Mouse (Mus musculus): ENCODE results near the gene Tmem63b. TPM values are rescaled to one million over a fixed set of nuclear protein-coding genes. Genes with fewer than 3 reads are reported as not detected.

Tmem63b gene
- polyA plus RNA-seq, 1 experiment from 2014 or later, result 52.7 TPM

DNA sequence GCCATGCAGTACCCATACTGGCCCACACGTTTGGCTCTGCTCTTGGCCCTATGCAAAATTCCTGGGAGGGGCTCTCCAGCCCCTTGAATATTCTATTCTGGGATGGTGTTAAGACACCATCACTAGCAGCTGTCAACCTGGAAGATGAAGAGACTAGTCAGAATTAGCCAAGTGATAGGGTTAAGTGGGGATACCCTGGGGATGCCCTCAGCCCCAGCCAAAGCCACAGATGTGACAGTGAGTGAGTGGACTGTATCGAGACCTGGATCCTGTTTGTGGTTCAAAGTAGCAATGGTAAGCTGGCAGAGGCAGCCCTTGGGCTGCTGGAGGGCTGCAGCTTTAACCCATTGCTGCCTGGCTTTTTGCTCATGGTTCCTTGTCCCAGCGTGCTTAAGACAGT, 23.1 kb upstream of the Tmem63b start:
- Histone ChIP-seq H3K9me3 (ENCODE audit: control insufficient read depth, low read length) (no peaks in the 10 kb centered on the region), H3K4me1 (replicated peaks; ENCODE audit: control insufficient read depth, insufficient read depth, low read length) (no peaks in the 10 kb centered on the region), H3K4me3 (ENCODE audit: low read length) (no peak overlapping the region), H3K27me3 (ENCODE audit: control insufficient read depth, insufficient read depth, low read depth, low read length) (no peaks in the 10 kb centered on the region), H3K9ac (ENCODE audit: low read length) (no peak overlapping the region), H3K27ac (ENCODE audit: low read length) (no peak overlapping the region), H3K36me3 (ENCODE audit: control insufficient read depth, insufficient read depth, low read length) (no peaks in the 10 kb centered on the region), H3K4me2 (ENCODE audit: low read depth, low read length) (no peak overlapping the region)
- no peak for ATAC-seq (ENCODE audit: low read depth)
- 29% methylated on average over 3 of the region's 3 CpGs for WGBS

GRCm38 (mm10) chr17:45708179-45708578, 21.5 kb upstream of the Tmem63b start:
- H3K4me3 ChIP-seq (ENCODE audit: low read length), result no peak overlapping the region
- H3K36me3 ChIP-seq (ENCODE audit: control insufficient read depth, insufficient read depth, low read length), result no peaks in the 10 kb centered on the region
- 81% methylated on average over 8 of the region's 8 CpGs for WGBS
- H3K27ac ChIP-seq (ENCODE audit: low read length), result no peak overlapping the region
- no peaks in the 10 kb centered on the region for H3K9me3 ChIP-seq (ENCODE audit: control insufficient read depth, low read length)
- H3K27me3 ChIP-seq (ENCODE audit: control insufficient read depth, insufficient read depth, low read depth, low read length), result no peaks in the 10 kb centered on the region
- H3K4me2 ChIP-seq (ENCODE audit: low read depth, low read length), result no peak overlapping the region
- no peak for ATAC-seq (ENCODE audit: low read depth)
- no peak overlapping the region for H3K9ac ChIP-seq (ENCODE audit: low read length)
- no peaks in the 10 kb centered on the region; the same call in 1 of the 2 replicates for H3K4me1 ChIP-seq (replicated peaks; ENCODE audit: control insufficient read depth, insufficient read depth, low read length)

GRCm38 (mm10) chr17:45707376-45707775, 20.7 kb upstream of the Tmem63b start:
- 24% methylated on average over 3 of the region's 3 CpGs for WGBS
- no peaks in the 10 kb centered on the region for H3K9me3 ChIP-seq (ENCODE audit: control insufficient read depth, low read length)
- no peak overlapping the region for H3K9ac ChIP-seq (ENCODE audit: low read length)
- no peaks in the 10 kb centered on the region for H3K36me3 ChIP-seq (ENCODE audit: control insufficient read depth, insufficient read depth, low read length)
- H3K27me3 ChIP-seq (ENCODE audit: control insufficient read depth, insufficient read depth, low read depth, low read length), result no peaks in the 10 kb centered on the region
- no peak overlapping the region for H3K4me2 ChIP-seq (ENCODE audit: low read depth, low read length)
- ATAC-seq (ENCODE audit: low read depth), result no peak
- H3K4me3 ChIP-seq (ENCODE audit: low read length), result no peak overlapping the region
- H3K4me1 ChIP-seq (replicated peaks; ENCODE audit: control insufficient read depth, insufficient read depth, low read length), result peaks cover 7% of the 10 kb centered on the region; the same call in 1 of the 2 replicates
- no peak overlapping the region for H3K27ac ChIP-seq (ENCODE audit: low read length)

GRCm38 (mm10) chr17:45706796-45707195, 20.1 kb upstream of the Tmem63b start:
- H3K9me3 ChIP-seq (ENCODE audit: control insufficient read depth, low read length), result no peaks in the 10 kb centered on the region
- no peak for ATAC-seq (ENCODE audit: low read depth)
- WGBS, result 57% methylated on average over 5 of the region's 5 CpGs
- H3K4me2 ChIP-seq (ENCODE audit: low read depth, low read length), result no peak overlapping the region
- H3K36me3 ChIP-seq (ENCODE audit: control insufficient read depth, insufficient read depth, low read length), result no peaks in the 10 kb centered on the region
- H3K4me3 ChIP-seq (ENCODE audit: low read length), result no peak overlapping the region
- no peaks in the 10 kb centered on the region for H3K27me3 ChIP-seq (ENCODE audit: control insufficient read depth, insufficient read depth, low read depth, low read length)
- H3K9ac ChIP-seq (ENCODE audit: low read length), result no peak overlapping the region
- H3K4me1 ChIP-seq (replicated peaks; ENCODE audit: control insufficient read depth, insufficient read depth, low read length), result peaks cover 7% of the 10 kb centered on the region
- H3K27ac ChIP-seq (ENCODE audit: low read length), result no peak overlapping the region

DNA sequence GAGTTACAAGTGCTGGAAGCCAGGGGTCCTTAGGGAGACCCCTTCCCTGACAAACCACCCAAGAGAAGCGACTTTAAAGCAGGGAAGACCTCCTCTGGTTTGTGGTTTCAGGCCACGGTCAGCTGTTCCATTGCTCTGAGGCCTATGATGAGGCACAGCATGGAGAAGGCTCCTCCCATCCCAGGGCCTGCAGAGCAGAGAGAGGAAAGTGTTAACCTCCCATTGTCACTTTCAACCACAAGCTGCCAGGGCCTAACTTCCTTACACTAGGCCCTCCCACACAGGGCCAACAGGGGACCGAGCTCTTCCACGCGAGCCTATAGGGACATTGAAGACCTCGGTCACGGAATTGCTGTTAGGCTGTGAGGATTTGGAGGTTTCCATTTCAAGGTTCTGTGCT, 16.5 kb upstream of the Tmem63b start:
- no peak overlapping the region for H3K4me3 ChIP-seq (ENCODE audit: low read length)
- ATAC-seq (ENCODE audit: low read depth), result no peak
- no peak overlapping the region for H3K27ac ChIP-seq (ENCODE audit: low read length)

DNA sequence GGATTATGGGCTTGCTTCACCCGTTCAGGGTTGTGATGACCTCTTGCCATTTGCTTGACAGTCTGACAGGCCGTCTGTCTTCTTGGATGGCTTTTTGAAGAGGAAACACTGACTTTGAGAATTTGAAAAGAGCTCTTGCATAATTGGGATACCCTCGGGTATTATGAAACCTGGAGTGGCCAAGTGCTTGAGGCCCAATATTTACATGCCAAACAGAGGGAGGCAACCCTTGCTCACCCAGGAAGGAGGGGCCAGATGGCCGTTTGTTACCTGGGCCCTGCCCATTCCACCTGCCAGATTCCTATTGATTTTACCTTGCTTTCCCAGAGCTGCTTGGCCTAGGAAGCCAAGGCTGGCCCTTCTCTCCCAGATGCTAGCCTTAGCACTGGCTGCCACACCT, 15.5 kb upstream of the Tmem63b start:
- H3K27ac ChIP-seq (ENCODE audit: low read length), result peak overlapping the region; percentile 77
- no peaks in the 10 kb centered on the region for H3K27me3 ChIP-seq (ENCODE audit: control insufficient read depth, insufficient read depth, low read depth, low read length)

More for the DNA sequence above, 16.5 kb upstream of the Tmem63b start:
- no peaks in the 10 kb centered on the region for H3K27me3 ChIP-seq (ENCODE audit: control insufficient read depth, insufficient read depth, low read depth, low read length)
- WGBS, result 52% methylated on average over 7 of the region's 7 CpGs
- H3K4me2 ChIP-seq (ENCODE audit: low read depth, low read length), result no peak overlapping the region
- H3K9me3 ChIP-seq (ENCODE audit: control insufficient read depth, low read length), result no peaks in the 10 kb centered on the region
- H3K9ac ChIP-seq (ENCODE audit: low read length), result 0 out of 2 replicates have a peak overlapping the region, but pooled peaks have one; percentile 6
- peaks cover 5% of the 10 kb centered on the region for H3K36me3 ChIP-seq (ENCODE audit: control insufficient read depth, insufficient read depth, low read length)
- H3K4me1 ChIP-seq (replicated peaks; ENCODE audit: control insufficient read depth, insufficient read depth, low read length), result peaks cover 13% of the 10 kb centered on the region

DNA sequence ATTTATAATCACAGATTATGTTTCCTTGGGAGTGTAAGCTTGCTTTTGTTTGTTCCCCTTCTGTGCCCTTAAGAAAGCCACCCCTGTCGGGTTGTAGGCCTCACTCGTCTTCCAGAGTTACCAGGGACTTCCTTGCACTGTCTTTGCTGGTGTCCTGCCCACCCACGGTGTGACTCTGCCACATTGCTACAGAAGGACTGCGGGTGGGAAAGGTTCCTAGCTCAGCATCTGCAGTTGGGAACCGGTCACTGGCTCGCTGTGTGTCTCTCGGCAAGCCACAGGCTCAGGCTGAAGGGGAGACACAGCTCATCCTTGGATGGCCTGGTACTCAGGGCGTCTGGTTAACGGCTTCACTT, 14.5 kb upstream of the Tmem63b start:
- Histone ChIP-seq H3K4me3 (ENCODE audit: low read length) (no peak overlapping the region), H3K36me3 (ENCODE audit: control insufficient read depth, insufficient read depth, low read length) (peaks cover 11% of the 10 kb centered on the region), H3K27me3 (ENCODE audit: control insufficient read depth, insufficient read depth, low read depth, low read length) (no peaks in the 10 kb centered on the region), H3K4me2 (ENCODE audit: low read depth, low read length) (no peak overlapping the region), H3K4me1 (replicated peaks; ENCODE audit: control insufficient read depth, insufficient read depth, low read length) (peaks cover 26% of the 10 kb centered on the region), H3K9ac (ENCODE audit: low read length) (no peak overlapping the region), H3K9me3 (ENCODE audit: control insufficient read depth, low read length) (no peaks in the 10 kb centered on the region), H3K27ac (ENCODE audit: low read length) (no peak overlapping the region)
- ATAC-seq (ENCODE audit: low read depth), result no peak
- WGBS, result 71% methylated on average over 9 of the region's 9 CpGs

More for the DNA sequence above, 15.5 kb upstream of the Tmem63b start:
- no peak overlapping the region for H3K4me3 ChIP-seq (ENCODE audit: low read length)
- peaks cover 20% of the 10 kb centered on the region for H3K4me1 ChIP-seq (replicated peaks; ENCODE audit: control insufficient read depth, insufficient read depth, low read length)
- H3K36me3 ChIP-seq (ENCODE audit: control insufficient read depth, insufficient read depth, low read length), result peaks cover 9% of the 10 kb centered on the region
- peak; percentile 72; the same call in 1 of the 2 replicates for ATAC-seq (ENCODE audit: low read depth)
- no peak overlapping the region for H3K9ac ChIP-seq (ENCODE audit: low read length)
- WGBS, result 21% methylated on average over 4 of the region's 4 CpGs
- no peaks in the 10 kb centered on the region for H3K9me3 ChIP-seq (ENCODE audit: control insufficient read depth, low read length)
- no peak overlapping the region for H3K4me2 ChIP-seq (ENCODE audit: low read depth, low read length)

DNA sequence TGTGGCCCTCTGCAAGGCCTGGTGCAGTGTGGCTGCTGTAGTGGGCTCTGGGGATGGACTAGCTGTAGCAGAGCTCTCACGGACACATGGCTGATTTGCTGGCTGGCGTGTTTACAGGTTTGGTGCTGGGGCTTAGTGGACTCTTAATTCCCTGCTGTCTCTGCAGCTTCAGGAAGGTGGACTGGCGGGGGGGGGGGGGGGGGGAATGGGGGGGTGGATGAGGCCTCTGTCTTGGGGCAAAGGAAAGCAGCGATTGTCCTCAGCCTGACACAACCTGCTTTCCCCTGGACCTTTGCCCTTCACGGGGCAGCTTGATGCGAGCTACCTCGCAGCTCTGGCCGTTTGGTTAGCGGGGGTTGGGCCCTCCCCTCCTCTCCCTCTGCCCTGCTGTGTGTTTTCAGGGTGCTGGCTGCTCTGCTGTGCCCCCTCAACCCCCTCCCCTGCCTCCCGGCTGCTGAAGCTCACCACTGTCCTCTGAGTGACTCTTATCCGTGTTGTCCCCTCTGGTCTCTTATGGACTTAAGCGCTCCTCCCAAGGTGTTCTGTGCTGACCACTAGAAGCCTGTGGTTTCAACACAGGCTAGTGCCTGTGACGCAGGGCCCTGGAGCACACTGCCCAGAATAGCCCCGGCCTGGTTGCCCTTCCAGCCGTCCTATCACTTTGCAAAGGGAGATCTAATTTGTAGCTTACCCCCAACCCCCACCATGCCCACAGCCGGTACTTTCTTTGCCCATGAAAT, 14.0 kb upstream of the Tmem63b start:
- H3K4me2 ChIP-seq (ENCODE audit: low read depth, low read length), result no peak overlapping the region
- H3K36me3 ChIP-seq (ENCODE audit: control insufficient read depth, insufficient read depth, low read length), result peaks cover 11% of the 10 kb centered on the region
- H3K4me1 ChIP-seq (replicated peaks; ENCODE audit: control insufficient read depth, insufficient read depth, low read length), result peaks cover 26% of the 10 kb centered on the region
- H3K27ac ChIP-seq (ENCODE audit: low read length), result no peak overlapping the region
- WGBS, result 47% methylated on average over 9 of the region's 16 CpGs
- H3K27me3 ChIP-seq (ENCODE audit: control insufficient read depth, insufficient read depth, low read depth, low read length), result no peaks in the 10 kb centered on the region
- no peak overlapping the region for H3K4me3 ChIP-seq (ENCODE audit: low read length)
- ATAC-seq (ENCODE audit: low read depth), result no peak
- no peaks in the 10 kb centered on the region for H3K9me3 ChIP-seq (ENCODE audit: control insufficient read depth, low read length)
- H3K9ac ChIP-seq (ENCODE audit: low read length), result no peak overlapping the region

- H3K27me3 ChIP-seq (ENCODE audit: control insufficient read depth, insufficient read depth, low read depth, low read length), result no peaks in the 10 kb centered on the region
- H3K27ac ChIP-seq (ENCODE audit: low read length), result no peak overlapping the region
- no peak overlapping the region for H3K4me3 ChIP-seq (ENCODE audit: low read length)
- ATAC-seq (ENCODE audit: low read depth), result no peak
- peaks cover 39% of the 10 kb centered on the region for H3K4me1 ChIP-seq (replicated peaks; ENCODE audit: control insufficient read depth, insufficient read depth, low read length)
- no peaks in the 10 kb centered on the region for H3K9me3 ChIP-seq (ENCODE audit: control insufficient read depth, low read length)
- H3K36me3 ChIP-seq (ENCODE audit: control insufficient read depth, insufficient read depth, low read length), result peaks cover 11% of the 10 kb centered on the region
- 61% methylated on average over 3 of the region's 3 CpGs for WGBS
- H3K9ac ChIP-seq (ENCODE audit: low read length), result no peak overlapping the region
- H3K4me2 ChIP-seq (ENCODE audit: low read depth, low read length), result no peak overlapping the region
Observed at GRCm38 (mm10) chr17:45699039-45699740, 12.5 kb upstream of the Tmem63b start.
